Mouse (Mus musculus) erythroblast, adult 5-6 weeks (primary cell): ENCODE measurements around the gene Rraga. TPM values are rescaled to one million over a fixed set of nuclear protein-coding genes. Genes with fewer than 3 reads are reported as not detected.
"Not testable (repeated sequence)": the region's sequence is repeated elsewhere in the genome, so short reads cannot be mapped to it uniquely, and the experiment has no call there.

Source experiments
- ATAC-seq: replicated peaks from 2 replicates; pipeline ENCODE4 v1.8.0; 2016; ENCODE audit warnings: moderate number of reproducible peaks, mild to moderate bottlenecking, moderate TSS enrichment, inconsistent platforms; ENCODE audit not compliant: poor library complexity, low FRiP score, severe bottlenecking
- total RNA-seq, 2 experiments: library from RNA; stranded (forward) in 1 of 2; stranded (reverse) in 1 of 2; fragments of 150-400 nt in 1 of 2; fragments of 200-764, 138-1000 nt in 1 of 2; gene quantifications; 2 replicates each; pipeline versions ENCODE4 v1.2.3 to v1.2.4; 2015 to 2017; ENCODE audit warnings: low replicate concordance in 2 of 2

Gene Rraga
- total RNA-seq, 2 experiments from 2014 or later, result 10.1 to 15.9 TPM

DNA sequence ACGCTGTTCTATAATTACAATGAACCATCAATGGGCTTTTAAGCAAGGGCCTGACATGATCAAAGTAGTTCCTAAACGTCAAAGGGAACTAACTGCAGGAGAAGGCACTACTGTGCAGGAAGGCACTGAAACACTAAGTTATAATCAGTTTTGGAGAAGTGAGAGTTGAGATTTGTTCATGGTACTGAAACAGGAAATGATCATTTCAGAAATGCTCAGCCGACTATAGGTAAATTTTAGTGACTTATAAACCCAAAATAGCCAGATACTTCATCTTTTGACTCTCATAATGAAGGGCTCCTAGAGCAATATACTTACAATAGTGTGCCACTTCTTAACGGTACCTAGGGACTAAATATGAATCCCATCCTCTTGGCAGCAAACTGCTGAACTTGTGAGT lies 4.6 kb downstream of the Rraga start:
- no peak for ATAC-seq

- no peak for ATAC-seq
Measured at GRCm38 (mm10) chr4:86580591-86580990, 5.1 kb downstream of the Rraga start.

GRCm38 (mm10) chr4:86588236-86588635 lies 12.8 kb downstream of the Rraga start:
- ATAC-seq, result no peak

GRCm38 (mm10) chr4:86591304-86591703 lies 15.8 kb downstream of the Rraga start:
- ATAC-seq, result no peak

DNA sequence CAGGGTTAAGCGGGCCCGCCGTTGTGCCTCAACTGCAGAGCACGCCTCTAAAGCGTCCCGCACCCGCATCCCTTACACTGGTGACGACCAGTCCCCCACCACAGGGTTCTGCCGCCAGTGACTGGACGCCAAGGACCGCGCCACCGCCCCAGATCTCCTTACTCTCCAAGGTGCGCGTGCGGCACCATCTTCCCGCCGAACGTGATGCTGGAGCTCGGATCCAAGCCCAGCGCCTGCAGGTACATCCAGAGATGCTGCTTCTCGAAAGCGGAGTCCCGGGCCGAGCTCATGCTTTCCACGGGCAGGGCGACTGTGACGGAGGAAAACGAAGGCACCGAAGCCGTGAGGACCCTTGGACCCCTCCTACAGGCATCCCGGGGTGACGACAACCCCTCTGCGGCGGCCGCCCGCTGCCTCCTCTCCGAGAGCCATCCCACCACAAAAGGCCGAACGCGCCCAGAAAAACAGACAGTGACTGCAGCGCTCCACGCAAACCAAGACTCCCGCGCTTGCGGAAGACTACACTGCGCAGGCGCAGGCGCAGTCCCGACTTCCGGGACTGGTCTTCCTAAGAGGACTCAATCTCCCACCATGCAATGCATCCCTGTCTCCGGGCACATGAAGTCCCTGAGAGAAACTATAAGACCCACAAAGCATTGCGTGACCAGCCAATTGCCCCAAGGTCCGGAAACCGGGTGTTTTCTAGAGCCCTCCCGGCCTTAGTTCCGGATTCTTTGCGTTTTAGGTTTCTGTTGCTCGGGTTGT lies 36.2 kb downstream of the Rraga start, which contains the start of gene Haus6:
Gene Haus6, minus strand, starts transcription at position 532 of the 765 bp plus-strand sequence.
- ATAC-seq, result peak; percentile 99

- ATAC-seq, result peak; percentile 53
Measured at GRCm38 (mm10) chr4:86612289-86612620, 36.8 kb downstream of the Rraga start.

GRCm38 (mm10) chr4:86620506-86620905 lies 45.0 kb downstream of the Rraga start:
- no peak for ATAC-seq

DNA sequence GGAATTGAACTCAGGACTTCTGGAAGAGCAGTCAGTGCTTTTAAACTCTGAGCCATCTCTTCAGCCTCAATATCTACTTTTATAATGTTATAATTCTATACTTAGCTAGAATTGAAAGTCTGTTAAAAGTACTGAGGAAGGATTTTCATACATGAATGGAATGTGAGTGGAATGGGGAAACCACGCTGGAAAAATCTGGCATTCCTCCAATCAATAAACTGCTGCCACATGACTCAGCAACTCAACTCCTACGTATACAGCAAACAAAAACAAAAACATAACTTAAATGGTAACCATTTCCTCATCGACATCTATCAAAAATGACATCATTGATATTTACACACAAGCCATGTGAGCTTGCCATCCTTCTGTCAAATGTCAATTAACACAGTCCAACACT lies 46.6 kb downstream of the Rraga start:
- ATAC-seq, result no peak

- not testable (repeated sequence) for ATAC-seq
Measured at GRCm38 (mm10) chr4:86622532-86622931, 47.1 kb downstream of the Rraga start.

- ATAC-seq, result no peak
Measured at GRCm38 (mm10) chr4:86625463-86625862, 50.0 kb downstream of the Rraga start.

GRCm38 (mm10) chr4:86626496-86626895 lies 51.0 kb downstream of the Rraga start:
- ATAC-seq, result not testable (repeated sequence)

Other genes starting within 250 kb of the Rraga start
- not detected in 2 replicates for gene Saxo1, start 17.3 kb upstream of the Rraga start, total RNA-seq (2015; ENCODE audit: low replicate concordance)
- not detected in 2 replicates for gene Saxo1, start 17.3 kb upstream of the Rraga start, total RNA-seq (2017; ENCODE audit: low replicate concordance)
- gene Haus6, start 36.4 kb downstream of the Rraga start, total RNA-seq (2015; ENCODE audit: low replicate concordance), result 6.5 and 7.9 TPM in 2 replicates
- gene Haus6, start 36.4 kb downstream of the Rraga start, total RNA-seq (2017; ENCODE audit: low replicate concordance), result 10.6 and 13.9 TPM in 2 replicates
- 11.3 and 33.9 TPM in 2 replicates for gene Plin2, start 94.4 kb downstream of the Rraga start, total RNA-seq (2015; ENCODE audit: low replicate concordance)
- gene Plin2, start 94.4 kb downstream of the Rraga start, total RNA-seq (2017; ENCODE audit: low replicate concordance), result 23.7 and 39.7 TPM in 2 replicates
- 5.2 and 7.5 TPM in 2 replicates for gene Dennd4c, start 172.9 kb downstream of the Rraga start, total RNA-seq (2015; ENCODE audit: low replicate concordance)
- 5.5 and 6.6 TPM in 2 replicates for gene Dennd4c, start 172.9 kb downstream of the Rraga start, total RNA-seq (2017; ENCODE audit: low replicate concordance)